Mouse (Mus musculus) erythroblast, embryonic 14.5 days (primary cell): ENCODE results near the gene Clasp1.

Experiments
- GATA1 ChIP-seq: IDR thresholded peaks from 2 replicates; pipeline ENCODE4 v1.6.1; 2012; ENCODE audit warnings: low read length, inconsistent platforms, mixed read lengths
- TAL1 ChIP-seq: IDR thresholded peaks from 3 replicates; pipeline ENCODE4 v1.6.1; 2012; ENCODE audit warnings: low read length, inconsistent platforms, mixed read lengths

GRCm38 (mm10) chr1:118625461-118625860 is 236.6 kb downstream of the Clasp1 start:
- TF ChIP-seq TAL1 (no peak), GATA1 (no peak)
